Mouse (Mus musculus): ENCODE measurements around the gene Neurl1b.
A peak's percentile ranks its signal among the peaks of the same experiment; 100 is the strongest.

Gene Neurl1b

GRCm38 (mm10) chr17:26397339-26397738 lies 17.3 kb upstream of the Neurl1b start:
- peak; percentile 75 to 84 for DNase-seq

- no peak for DNase-seq
These were observed 9.1 kb upstream of the Neurl1b start for GRCm38 (mm10) chr17:26405340-26406100.

GRCm38 (mm10) chr17:26412967-26413366 lies 1.7 kb upstream of the Neurl1b start:
- no peak for DNase-seq

- DNase-seq: no peak
These were observed 476 bp upstream of the Neurl1b start for GRCm38 (mm10) chr17:26414184-26414522.

GRCm38 (mm10) chr17:26415355-26415865 lies 781 bp downstream of the Neurl1b start:
- peak; percentile 36 to 56 for DNase-seq

- no peak for DNase-seq
These were observed 1.5 kb downstream of the Neurl1b start for GRCm38 (mm10) chr17:26416141-26416540.

- DNase-seq: no peak
These were observed 3.3 kb downstream of the Neurl1b start for GRCm38 (mm10) chr17:26417770-26418421.

- DNase-seq: no peak
These were observed 6.0 kb downstream of the Neurl1b start for GRCm38 (mm10) chr17:26420491-26421247.

- peak; percentile 47 to 65 for DNase-seq
These were observed 6.9 kb downstream of the Neurl1b start for GRCm38 (mm10) chr17:26421561-26421960.

GRCm38 (mm10) chr17:26422390-26422789 lies 7.8 kb downstream of the Neurl1b start:
- DNase-seq: peak; percentile 70 to 83

GRCm38 (mm10) chr17:26423967-26424641 lies 9.5 kb downstream of the Neurl1b start:
- DNase-seq: peak; percentile 60 to 71

GRCm38 (mm10) chr17:26424973-26425735 lies 10.5 kb downstream of the Neurl1b start:
- peak; percentile 73 to 81 for DNase-seq

GRCm38 (mm10) chr17:26433295-26433694 lies 18.7 kb downstream of the Neurl1b start:
- peak; percentile 40 to 45 for DNase-seq

- no peak for DNase-seq
These were observed 22.6 kb downstream of the Neurl1b start for GRCm38 (mm10) chr17:26437089-26437815.

GRCm38 (mm10) chr17:26439001-26439400 lies 24.4 kb downstream of the Neurl1b start:
- peak; percentile 37 to 53 for DNase-seq

- no peak for DNase-seq
These were observed 26.4 kb downstream of the Neurl1b start for GRCm38 (mm10) chr17:26441024-26441423.

GRCm38 (mm10) chr17:26442197-26442596 lies 27.6 kb downstream of the Neurl1b start:
- DNase-seq: no peak

- DNase-seq: no peak
These were observed 29.2 kb downstream of the Neurl1b start for GRCm38 (mm10) chr17:26443865-26444264.

GRCm38 (mm10) chr17:26449472-26449871 lies 34.8 kb downstream of the Neurl1b start:
- no peak for DNase-seq

- peak; percentile 72 to 81 for DNase-seq
These were observed 37.1 kb downstream of the Neurl1b start for GRCm38 (mm10) chr17:26451651-26452295.
